Mouse (Mus musculus) MEL (cell line): ENCODE measurements around the gene Vps37b. TPM values are rescaled to one million over a fixed set of nuclear protein-coding genes. Genes with fewer than 3 reads are reported as not detected.

Experiments used
- DNase-seq: peaks from one replicate; pipeline ENCODE4 v3.0.0; 2011; ENCODE audit warnings: low read depth, low spot score
- H3K27ac ChIP-seq: 2 replicates; pipeline ENCODE4 v1.5.1; 2012; ENCODE audit warnings: low read depth, mild to moderate bottlenecking, control low read depth, low read length, moderate library complexity; ENCODE audit not compliant: control insufficient read depth
- H3K27me3 ChIP-seq, 2 experiments: fragments of 150-350 bp in 1 of 2; sonication (generic) in 1 of 2; 2 replicates each; pipeline ENCODE4 v1.6.1; 2012; ENCODE audit warnings: low read length in 2 of 2, mild to moderate bottlenecking in 2 of 2, improper control_type of control experiment in 1 of 2, moderate library complexity in 1 of 2; ENCODE audit not compliant: insufficient read depth in 2 of 2, control insufficient read depth in 1 of 2
- H3K36me3 ChIP-seq, 2 experiments: 2 replicates each; pipeline ENCODE4 v1.6.1; 2012 to 2014; ENCODE audit warnings: low read length in 2 of 2, improper control_type of control experiment in 1 of 2, inconsistent platforms in 1 of 2, mild to moderate bottlenecking in 1 of 2; ENCODE audit not compliant: insufficient read depth in 2 of 2, control insufficient read depth in 1 of 2
- H3K4me1 ChIP-seq, 2 experiments: fragments of 150-350 bp in 1 of 2; sonication (generic) in 1 of 2; 2 replicates each; pipeline ENCODE4 v1.6.1; 2012; ENCODE audit warnings: low read length in 2 of 2, improper control_type of control experiment in 1 of 2, mild to moderate bottlenecking in 1 of 2; ENCODE audit not compliant: insufficient read depth in 2 of 2, control insufficient read depth in 1 of 2
- H3K4me3 ChIP-seq, 2 experiments: fragments of 150-350 bp in 1 of 2; sonication (generic) in 1 of 2; 2 replicates each; pipeline ENCODE4 v1.5.1; 2012; ENCODE audit warnings: low read depth in 2 of 2, low read length in 2 of 2, mild to moderate bottlenecking in 2 of 2, moderate library complexity in 2 of 2, control low read depth in 1 of 2, improper control_type of control experiment in 1 of 2; ENCODE audit not compliant: control insufficient read depth in 1 of 2, insufficient read depth in 1 of 2
- H3K79me2 ChIP-seq: 2 replicates; pipeline ENCODE4 v1.6.1; 2012; ENCODE audit warnings: mild to moderate bottlenecking, low read length, moderate library complexity; ENCODE audit not compliant: control insufficient read depth, poor library complexity, insufficient read depth
- H3K9ac ChIP-seq: 2 replicates; pipeline ENCODE4 v1.6.1; 2012; ENCODE audit warnings: low read depth, mild to moderate bottlenecking, control low read depth, low read length, moderate library complexity; ENCODE audit not compliant: control insufficient read depth, poor library complexity, severe bottlenecking
- H3K9me3 ChIP-seq: fragments of 150-350 bp; sonication (generic); replicated peaks from 2 replicates; pipeline ENCODE4 v1.6.1; 2012; ENCODE audit warnings: mild to moderate bottlenecking, low read length, improper control_type of control experiment, moderate library complexity; ENCODE audit not compliant: insufficient read depth
- BHLHE40 ChIP-seq: IDR thresholded peaks from 2 replicates; pipeline ENCODE4 v1.6.1; 2012; ENCODE audit warnings: low read depth, mild to moderate bottlenecking, inconsistent platforms, low read length, improper control_type of control experiment, borderline replicate concordance
- CTCF ChIP-seq, 3 experiments: IDR thresholded peaks in 2 of 3; conservative IDR thresholded peaks in 1 of 3; 2 replicates each; pipeline ENCODE4 v1.5.1; 2011 to 2012; ENCODE audit warnings: low read length in 3 of 3, low read depth in 2 of 3, mild to moderate bottlenecking in 2 of 3, improper control_type of control experiment in 1 of 3, inconsistent platforms in 1 of 3, mixed read lengths in 1 of 3, moderate library complexity in 1 of 3; ENCODE audit not compliant: control insufficient read depth in 1 of 3, insufficient read depth in 1 of 3, poor library complexity in 1 of 3, severe bottlenecking in 1 of 3
- ELF1 ChIP-seq: IDR thresholded peaks from 2 replicates; pipeline ENCODE4 v1.6.1; 2014; ENCODE audit warnings: low read depth, mild to moderate bottlenecking, inconsistent platforms, low read length, improper control_type of control experiment, moderate library complexity
- EP300 ChIP-seq, 2 experiments: IDR thresholded peaks; 2 replicates each; pipeline ENCODE4 v1.6.1; 2011; ENCODE audit warnings: improper control_type of control experiment in 2 of 2, low read length in 2 of 2, low read depth in 1 of 2, mild to moderate bottlenecking in 1 of 2
- ETS1 ChIP-seq: IDR thresholded peaks from 2 replicates; pipeline ENCODE4 v1.6.1; 2012; ENCODE audit warnings: low read depth, mild to moderate bottlenecking, inconsistent platforms, low read length, improper control_type of control experiment, moderate library complexity
- GABPA ChIP-seq: IDR thresholded peaks from 2 replicates; pipeline ENCODE4 v1.6.1; 2012; ENCODE audit warnings: low read depth, mild to moderate bottlenecking, inconsistent platforms, low read length, improper control_type of control experiment, moderate library complexity
- GATA1 ChIP-seq: IDR thresholded peaks from 2 replicates; pipeline ENCODE4 v1.6.1; 2011; ENCODE audit warnings: low read depth, low read length, improper control_type of control experiment
- MAFK ChIP-seq: IDR thresholded peaks from 2 replicates; pipeline ENCODE4 v1.6.1; 2011; ENCODE audit warnings: low read depth, mild to moderate bottlenecking, low read length, improper control_type of control experiment, borderline replicate concordance
- MAZ ChIP-seq: IDR thresholded peaks from 2 replicates; pipeline ENCODE4 v1.6.1; 2012; ENCODE audit warnings: low read depth, mild to moderate bottlenecking, inconsistent platforms, low read length, improper control_type of control experiment
- MXI1 ChIP-seq: IDR thresholded peaks from 2 replicates; pipeline ENCODE4 v1.6.1; 2011; ENCODE audit warnings: mild to moderate bottlenecking, low read depth, low read length, improper control_type of control experiment
- MYB ChIP-seq: IDR thresholded peaks from 2 replicates; pipeline ENCODE4 v1.6.1; 2011; ENCODE audit warnings: mild to moderate bottlenecking, low read depth, low read length, improper control_type of control experiment
- MYC ChIP-seq: IDR thresholded peaks from 2 replicates; pipeline ENCODE4 v1.6.1; 2011; ENCODE audit warnings: low read depth, mild to moderate bottlenecking, low read length, improper control_type of control experiment, moderate library complexity
- POLR2A ChIP-seq, 2 experiments: IDR thresholded peaks; 2 replicates each; pipeline ENCODE4 v1.6.1; 2011 to 2012; ENCODE audit warnings: low read length in 2 of 2, mild to moderate bottlenecking in 2 of 2, control low read depth in 1 of 2, improper control_type of control experiment in 1 of 2, low read depth in 1 of 2, moderate library complexity in 1 of 2; ENCODE audit not compliant: control insufficient read depth in 1 of 2, insufficient read depth in 1 of 2, poor library complexity in 1 of 2
- POLR2AphosphoS2 ChIP-seq: IDR thresholded peaks from 2 replicates; pipeline ENCODE4 v1.6.1; 2011; ENCODE audit warnings: low read length, improper control_type of control experiment
- POLR2AphosphoS5 ChIP-seq: IDR thresholded peaks from 2 replicates; pipeline ENCODE4 v1.6.1; 2012; ENCODE audit warnings: low read depth, borderline replicate concordance, mild to moderate bottlenecking, inconsistent platforms, low read length, moderate library complexity, mixed read lengths
- RCOR1 ChIP-seq: IDR thresholded peaks from 2 replicates; pipeline ENCODE4 v1.6.1; 2012; ENCODE audit warnings: low read depth, mild to moderate bottlenecking, inconsistent platforms, low read length, improper control_type of control experiment
- SIN3A ChIP-seq: IDR thresholded peaks from 2 replicates; pipeline ENCODE4 v1.6.1; 2012; ENCODE audit warnings: low read length, improper control_type of control experiment, inconsistent platforms
- SMC3 ChIP-seq: IDR thresholded peaks from 2 replicates; pipeline ENCODE4 v1.6.1; 2011; ENCODE audit warnings: low read depth, low read length, improper control_type of control experiment
- TAL1 ChIP-seq: IDR thresholded peaks from 2 replicates; pipeline ENCODE4 v1.6.1; 2012; ENCODE audit warnings: mild to moderate bottlenecking, inconsistent platforms, low read length, moderate library complexity, mixed read lengths
- TBP ChIP-seq: IDR thresholded peaks from 2 replicates; pipeline ENCODE4 v1.8.0; 2011; ENCODE audit warnings: low read depth, low read length, improper control_type of control experiment
- TCF12 ChIP-seq: IDR thresholded peaks from 2 replicates; pipeline ENCODE4 v1.6.1; 2014; ENCODE audit warnings: low read depth, mild to moderate bottlenecking, inconsistent platforms, low read length, improper control_type of control experiment, moderate library complexity
- UBTF ChIP-seq: IDR thresholded peaks from 2 replicates; pipeline ENCODE4 v1.6.1; 2012; ENCODE audit warnings: low read depth, mild to moderate bottlenecking, inconsistent platforms, low read length, improper control_type of control experiment, moderate library complexity, borderline replicate concordance; ENCODE audit not compliant: insufficient read depth
- USF1 ChIP-seq: IDR thresholded peaks from 2 replicates; pipeline ENCODE4 v1.6.1; 2014; ENCODE audit warnings: low read depth, mild to moderate bottlenecking, inconsistent platforms, low read length, improper control_type of control experiment, moderate library complexity
- USF2 ChIP-seq, 2 experiments: IDR thresholded peaks; 2 replicates each; pipeline ENCODE4 v1.6.1; 2011 to 2012; ENCODE audit warnings: improper control_type of control experiment in 2 of 2, low read length in 2 of 2, borderline replicate concordance in 1 of 2, inconsistent platforms in 1 of 2, low read depth in 1 of 2, mild to moderate bottlenecking in 1 of 2; ENCODE audit not compliant: insufficient read depth in 1 of 2
- ZC3H11A ChIP-seq: IDR thresholded peaks from 2 replicates; pipeline ENCODE4 v1.6.1; 2012; ENCODE audit warnings: low read depth, mild to moderate bottlenecking, inconsistent platforms, low read length, improper control_type of control experiment
- ZMIZ1 ChIP-seq: IDR thresholded peaks from 2 replicates; pipeline ENCODE4 v1.6.1; 2012; ENCODE audit warnings: low read depth, mild to moderate bottlenecking, inconsistent platforms, low read length, improper control_type of control experiment, moderate library complexity
- ZNF384 ChIP-seq: IDR thresholded peaks from 2 replicates; pipeline ENCODE4 v1.6.1; 2012; ENCODE audit warnings: low read depth, mild to moderate bottlenecking, inconsistent platforms, low read length, improper control_type of control experiment
- polyA plus RNA-seq, 2 experiments: library from polyadenylated mRNA; stranded (reverse) in 1 of 2; unstranded in 1 of 2; fragments of >175 nt in 1 of 2; fragments of >200 nt in 1 of 2; gene quantifications; 2 replicates each; pipeline versions ENCODE4 v1.2.1 to v1.2.4; 2012; ENCODE audit warnings: low replicate concordance in 2 of 2, low read depth in 1 of 2; ENCODE audit not compliant: insufficient read length in 2 of 2, insufficient read depth in 1 of 2, missing spikeins in 1 of 2
- total RNA-seq: library from RNA; depleted of rRNA; stranded (reverse); fragments of 300-350 nt; gene quantifications from 2 replicates; pipeline ENCODE4 v1.2.3, GENCODE M21; 2012

Vps37b gene
- total and polyA plus RNA-seq, 3 experiments: 28.6 to 66.0 TPM; not detected in 1

DNA sequence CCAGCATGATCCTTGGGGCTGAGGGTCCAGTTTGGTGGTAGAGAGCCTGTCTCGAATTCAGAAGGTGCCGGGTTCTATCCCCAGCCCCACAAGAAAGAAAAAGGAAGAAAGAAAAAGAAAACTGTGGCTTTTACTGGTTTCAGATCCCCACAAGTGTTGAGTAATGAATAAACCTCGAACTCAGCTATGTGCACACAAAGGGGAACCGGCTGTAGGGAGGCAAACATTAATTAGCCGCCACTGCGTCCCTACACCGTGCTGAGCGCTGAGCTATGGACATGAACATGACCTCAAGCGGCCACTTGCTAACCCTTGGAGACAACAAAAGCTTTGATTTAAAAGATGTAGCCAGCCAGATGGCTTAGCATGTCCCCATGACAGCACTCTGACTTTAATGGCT, 6.9 kb downstream of the Vps37b start (continued):
- TF ChIP-seq MYB: no peak
- no peak for TF ChIP-seq USF1
- TF ChIP-seq ZNF384: no peak
- TF ChIP-seq MYC: no peak

DNA sequence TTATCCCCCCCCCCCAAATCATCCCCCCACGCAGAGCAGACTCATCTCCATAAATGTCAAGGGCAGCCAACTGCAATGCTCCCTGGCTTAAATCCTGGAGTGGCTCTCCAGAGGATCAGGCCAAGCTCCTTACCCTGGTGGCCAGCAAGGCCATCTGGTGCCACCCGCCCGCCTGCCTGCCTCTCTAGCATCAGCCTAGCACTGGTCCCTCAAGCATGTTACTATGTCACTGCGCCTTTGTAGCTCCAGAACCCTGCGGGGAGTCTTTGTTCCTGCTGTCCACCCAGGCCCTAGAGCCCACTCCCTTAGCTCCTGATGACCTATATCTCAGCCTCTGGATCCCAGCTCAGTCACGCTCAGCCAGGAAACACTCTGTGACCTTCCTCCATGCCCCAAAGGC, 7.4 kb downstream of the Vps37b start:
- Histone ChIP-seq H3K9ac (no peak overlapping the region), H3K4me3 (no peak overlapping the region), H3K36me3 (peaks cover 0 to 76% of the 10 kb centered on the region in 2 experiments)

DNA sequence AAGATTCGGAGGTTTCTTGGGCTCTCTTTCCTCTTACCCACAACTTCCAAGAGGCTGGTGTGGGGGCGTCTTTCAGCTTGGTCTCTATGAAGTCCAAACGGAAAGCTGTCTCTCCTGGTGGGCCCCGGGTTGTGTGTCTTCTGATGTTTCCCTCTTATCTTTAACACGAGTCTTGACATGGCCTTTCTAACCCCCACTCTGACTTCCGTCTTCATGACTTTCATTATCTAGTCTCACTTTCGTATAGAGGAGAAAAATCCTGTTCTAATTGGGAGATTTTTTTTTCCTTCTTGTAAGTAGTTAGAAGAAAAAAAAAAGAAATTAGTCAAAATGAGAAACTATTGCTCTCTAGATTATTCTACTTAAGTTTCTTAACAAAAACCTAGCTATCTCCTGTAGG, 9.7 kb downstream of the Vps37b start:
- Histone ChIP-seq H3K9ac (peak overlapping the region; percentile 73), H3K9me3 (no peaks in the 10 kb centered on the region), H3K27me3 (no peaks in the 10 kb centered on the region), H3K27ac (peak overlapping the region; percentile 94), H3K79me2 (peaks cover 87% of the 10 kb centered on the region), H3K4me3 (peak overlapping the region; percentile 18 to 35; a peak in 3 of 4 replicates), H3K36me3 (peaks cover 3 to 69% of the 10 kb centered on the region in 2 experiments), H3K4me1 (peaks cover 35 to 71% of the 10 kb centered on the region in 2 experiments)
- DNase-seq: peak; percentile 81
- peak; percentile 62; the same call in 1 of the 2 replicates for TF ChIP-seq TCF12
- peak; percentile 47; the same call in 1 of the 2 replicates for TF ChIP-seq BHLHE40
- TF ChIP-seq GATA1: peak; percentile 81
- TF ChIP-seq ZMIZ1: no peak
- TF ChIP-seq RCOR1: peak; percentile 44; the same call in 1 of the 2 replicates
- TF ChIP-seq USF1: no peak
- peak; percentile 69; the same call in 1 of the 2 replicates for TF ChIP-seq ELF1
- TF ChIP-seq UBTF: no peak
- TF ChIP-seq ETS1: peak; percentile 74
- peak; percentile 70; the same call in 1 of the 2 replicates for TF ChIP-seq MAZ
- peak in 1 of 2 experiments; percentile 54; a peak in 2 of 4 replicates for TF ChIP-seq POLR2A (IDR thresholded peaks at IDR 0.05; ENCODE audit: control insufficient read depth in 1 of 2, insufficient read depth in 1 of 2, low read depth in 1 of 2, low read length in 2 of 2, poor library complexity in 1 of 2)
- TF ChIP-seq MXI1: peak; percentile 26; the same call in 1 of the 2 replicates
- peak; percentile 77 for TF ChIP-seq SIN3A
- no peak for TF ChIP-seq TBP
- TF ChIP-seq EP300 (IDR thresholded peaks at IDR 0.05; ENCODE audit: low read depth in 1 of 2, low read length in 2 of 2): peak; percentile 75 to 79
- TF ChIP-seq MAFK: no peak
- no peak for TF ChIP-seq ZC3H11A
- TF ChIP-seq USF2 (IDR thresholded peaks at IDR 0.05; ENCODE audit: borderline replicate concordance in 1 of 2, insufficient read depth in 1 of 2, low read depth in 1 of 2, low read length in 2 of 2): no peak
- no peak for TF ChIP-seq SMC3
- no peak for TF ChIP-seq TAL1
- TF ChIP-seq POLR2AphosphoS2: no peak
- no peak for TF ChIP-seq POLR2AphosphoS5

More for the DNA sequence above, 7.4 kb downstream of the Vps37b start:
- no peaks in the 10 kb centered on the region for H3K9me3 ChIP-seq
- H3K27me3 ChIP-seq: no peaks in the 10 kb centered on the region
- TF ChIP-seq EP300 (IDR thresholded peaks at IDR 0.05; ENCODE audit: low read depth in 1 of 2, low read length in 2 of 2) (no peak), TBP (no peak), GABPA (no peak), MYB (no peak), RCOR1 (no peak), CTCF (IDR thresholded peaks at IDR 0.05 in 2 of 3, conservative IDR thresholded peaks at IDR 0.05 in 1 of 3; ENCODE audit: control insufficient read depth in 1 of 3, insufficient read depth in 1 of 3, low read depth in 2 of 3, low read length in 3 of 3, poor library complexity in 1 of 3, severe bottlenecking in 1 of 3) (no peak), SIN3A (no peak), TAL1 (no peak), MAFK (no peak), POLR2AphosphoS2 (no peak), UBTF (no peak), POLR2AphosphoS5 (no peak)
- H3K79me2 ChIP-seq: peaks cover 87% of the 10 kb centered on the region
- DNase-seq: no peak
- H3K4me1 ChIP-seq: peaks cover 42 to 75% of the 10 kb centered on the region in 2 experiments
- no peak overlapping the region for H3K27ac ChIP-seq
